In genomic region chr17:88050318-88050717, GRCm38 (mm10) we compare ENCODE assay signal across 22 mouse cellular contexts. TPM values are rescaled to one million over a fixed set of nuclear protein-coding genes. Genes with fewer than 3 reads are reported as not detected.
DNase-seq lines count a peak whose midpoint lies in the region; ATAC-seq and TF ChIP-seq lines count a peak whose summit lies in the region.
"Had no signal": no experiment of that assay in that cellular context is flagged by ENCODE, and none has a peak within 500 bp of the region (broad histone marks: within the 10 kb centered on the region; RNA-seq: fewer than 3 reads in every experiment).

No protein-coding gene starts in this region.

- DNase-seq in liver, adult 2 months (ENCODE audit: extremely low read depth, low read depth, low spot score) = peak; percentile 42
- no peak for DNase-seq in liver
- no peak for DNase-seq in liver, postnatal 0 days
- DNase-seq in liver, embryonic 11.5 days (ENCODE audit: low spot score) = no peak
- DNase-seq in retina, postnatal 1 day = no peak
- DNase-seq: adrenal gland, adult 2 months; adrenal gland, adult 8-10 months; adrenal gland, postnatal 10 days; adrenal gland, postnatal 14 days; adrenal gland, postnatal 25 days; adrenal gland, postnatal 36 days; B cell, adult 2 months; cerebellum, adult 11 months; cerebellum, adult 11-12 months had no signal

- H3K4me3 ChIP-seq in intestine, embryonic 15.5 days (replicated peaks) = no peak overlapping the region
- H3K4me3 ChIP-seq in intestine, postnatal 0 days (ENCODE audit: low read depth, low read length) = no peak overlapping the region
- no peak overlapping the region for H3K4me3 ChIP-seq in liver, adult 2 months (ENCODE audit: insufficient read depth, low read depth, low read length)
- no peak overlapping the region for H3K4me3 ChIP-seq in liver, postnatal 0 days (ENCODE audit: low read depth, low read length)
- no peak overlapping the region for H3K4me3 ChIP-seq in liver, embryonic 11.5 days (ENCODE audit: low read depth, low read length)
- H3K4me3 ChIP-seq in intestine, embryonic 16.5 days (ENCODE audit: low read length) = no peak overlapping the region

- TF ChIP-seq EP300 in liver, postnatal 0 days (IDR thresholded peaks at IDR 0.05; ENCODE audit: low read depth) = no peak

- TF ChIP-seq POLR2A in liver, adult 2 months (IDR thresholded peaks at IDR 0.05; ENCODE audit: extremely low read depth, insufficient read depth, low read length) = no peak

- no peak overlapping the region for H3K27ac ChIP-seq in intestine, embryonic 15.5 days
- no peak overlapping the region for H3K27ac ChIP-seq in intestine, postnatal 0 days (ENCODE audit: low read depth, low read length)
- no peak overlapping the region for H3K27ac ChIP-seq in liver, adult 2 months (replicated peaks; ENCODE audit: insufficient read depth, low read depth, low read length)
- 0 out of 2 replicates have a peak overlapping the region, but pooled peaks have one; percentile 36 for H3K27ac ChIP-seq in liver, postnatal 0 days (ENCODE audit: low read depth)
- H3K27ac ChIP-seq in liver, embryonic 11.5 days (ENCODE audit: low read depth, low read length) = no peak overlapping the region
- no peak overlapping the region for H3K27ac ChIP-seq in intestine, embryonic 16.5 days (ENCODE audit: low read length)

- TF ChIP-seq CTCF in intestine, postnatal 0 days (IDR thresholded peaks at IDR 0.05; ENCODE audit: low read depth) = no peak
- TF ChIP-seq CTCF in liver, adult 2 months (IDR thresholded peaks at IDR 0.05; ENCODE audit: low read depth, low read length) = no peak
- no peak for TF ChIP-seq CTCF in liver, postnatal 0 days (IDR thresholded peaks at IDR 0.05; ENCODE audit: low read depth)

- ATAC-seq in intestine, embryonic 15.5 days = peak; percentile 51; the same call in 1 of the 2 replicates
- no peak for ATAC-seq in intestine, postnatal 0 days
- no peak for ATAC-seq in liver, postnatal 0 days
- no peak for ATAC-seq in liver, embryonic 11.5 days (replicated peaks; ENCODE audit: low FRiP score)
- peak; percentile 76 for ATAC-seq in intestine, embryonic 16.5 days
- ATAC-seq: activated CD4-positive, CD25-positive, alpha-beta regulatory T cell, adult 4 months; CD4-positive, CD25-positive, alpha-beta regulatory T cell, adult 4 months; Patski had no signal

- H3K36me3 ChIP-seq in intestine, embryonic 15.5 days = no peaks in the 10 kb centered on the region
- H3K36me3 ChIP-seq in intestine, postnatal 0 days (ENCODE audit: control insufficient read depth, insufficient read depth) = no peaks in the 10 kb centered on the region
- H3K36me3 ChIP-seq in liver, adult 2 months (ENCODE audit: control insufficient read depth, insufficient read depth, low read length) = no peaks in the 10 kb centered on the region
- H3K36me3 ChIP-seq in liver, postnatal 0 days (replicated peaks; ENCODE audit: insufficient read depth, low read length) = no peaks in the 10 kb centered on the region
- H3K36me3 ChIP-seq in liver, embryonic 11.5 days (ENCODE audit: control insufficient read depth, insufficient read depth, low read length) = no peaks in the 10 kb centered on the region
- no peaks in the 10 kb centered on the region for H3K36me3 ChIP-seq in intestine, embryonic 16.5 days (ENCODE audit: control insufficient read depth, insufficient read depth, low read length)

- H3K27me3 ChIP-seq in intestine, embryonic 15.5 days (replicated peaks) = no peaks in the 10 kb centered on the region
- H3K27me3 ChIP-seq in intestine, postnatal 0 days (replicated peaks; ENCODE audit: control insufficient read depth, insufficient read depth, low read length) = no peaks in the 10 kb centered on the region
- H3K27me3 ChIP-seq in liver, adult 2 months (ENCODE audit: control insufficient read depth, insufficient read depth, low read length) = no peaks in the 10 kb centered on the region
- no peaks in the 10 kb centered on the region for H3K27me3 ChIP-seq in liver, postnatal 0 days (ENCODE audit: insufficient read depth, low read length)
- no peaks in the 10 kb centered on the region for H3K27me3 ChIP-seq in liver, embryonic 11.5 days (replicated peaks; ENCODE audit: control insufficient read depth, insufficient read depth, low read length)
- no peaks in the 10 kb centered on the region for H3K27me3 ChIP-seq in intestine, embryonic 16.5 days (replicated peaks; ENCODE audit: control insufficient read depth, insufficient read depth, low read length)
- H3K27me3 ChIP-seq: CH12.LX, Patski had no signal

- no peak overlapping the region for H3K4me2 ChIP-seq in intestine, embryonic 15.5 days (replicated peaks)
- no peak overlapping the region for H3K4me2 ChIP-seq in intestine, postnatal 0 days (replicated peaks; ENCODE audit: low read depth)
- H3K4me2 ChIP-seq in liver, postnatal 0 days (ENCODE audit: low read depth, low read length) = peak overlapping the region; percentile 10; the same call in 1 of the 2 replicates
- no peak overlapping the region for H3K4me2 ChIP-seq in liver, embryonic 11.5 days
- H3K4me2 ChIP-seq in intestine, embryonic 16.5 days (ENCODE audit: low read depth, low read length) = no peak overlapping the region

- 70% methylated on average over 2 of the region's 2 CpGs for WGBS in intestine, embryonic 15.5 days
- 65% methylated on average over 2 of the region's 2 CpGs for WGBS in intestine, postnatal 0 days
- WGBS in liver, adult 2 months = 20% methylated on average over 2 of the region's 2 CpGs
- 66% methylated on average over 2 of the region's 2 CpGs for WGBS in liver, postnatal 0 days (ENCODE audit: insufficient replicate concordance)
- 80% methylated on average over 2 of the region's 2 CpGs for WGBS in liver, embryonic 11.5 days
- WGBS in intestine, embryonic 16.5 days = 67% methylated on average over 2 of the region's 2 CpGs

- no peaks in the 10 kb centered on the region for H3K9me3 ChIP-seq in intestine, embryonic 15.5 days
- H3K9me3 ChIP-seq in intestine, postnatal 0 days (ENCODE audit: control insufficient read depth) = no peaks in the 10 kb centered on the region
- H3K9me3 ChIP-seq in liver, postnatal 0 days (ENCODE audit: low read length) = no peaks in the 10 kb centered on the region
- H3K9me3 ChIP-seq in liver, embryonic 11.5 days (ENCODE audit: control insufficient read depth, low read length) = no peaks in the 10 kb centered on the region
- no peaks in the 10 kb centered on the region for H3K9me3 ChIP-seq in intestine, embryonic 16.5 days (ENCODE audit: control insufficient read depth, low read length)
- H3K9me3 ChIP-seq: G1E had no signal

- no peak overlapping the region for H3K9ac ChIP-seq in intestine, embryonic 15.5 days
- H3K9ac ChIP-seq in intestine, postnatal 0 days (ENCODE audit: low read depth, low read length) = no peak overlapping the region
- no peak overlapping the region for H3K9ac ChIP-seq in liver, adult 2 months (ENCODE audit: low read depth, low read length)
- H3K9ac ChIP-seq in liver, postnatal 0 days (replicated peaks) = no peak overlapping the region
- H3K9ac ChIP-seq in liver, embryonic 11.5 days (ENCODE audit: low read depth, low read length) = no peak overlapping the region
- H3K9ac ChIP-seq in intestine, embryonic 16.5 days (ENCODE audit: low read depth, low read length) = no peak overlapping the region

- peaks cover 27% of the 10 kb centered on the region for H3K79me2 ChIP-seq in liver, adult 2 months (ENCODE audit: control insufficient read depth, insufficient read depth, low read length)

- H3K4me1 ChIP-seq in intestine, embryonic 15.5 days (replicated peaks) = 0 out of 2 replicates have a peak, but pooled peaks cover 2% of the 10 kb centered on the region
- no peaks in the 10 kb centered on the region for H3K4me1 ChIP-seq in intestine, postnatal 0 days (replicated peaks; ENCODE audit: control insufficient read depth, insufficient read depth, low read length)
- peaks cover 18% of the 10 kb centered on the region for H3K4me1 ChIP-seq in liver, adult 2 months (ENCODE audit: control insufficient read depth, insufficient read depth, low read length)
- H3K4me1 ChIP-seq in liver, postnatal 0 days (ENCODE audit: insufficient read depth) = peaks cover 14% of the 10 kb centered on the region; the same call in 1 of the 2 replicates
- 0 out of 2 replicates have a peak, but pooled peaks cover 4% of the 10 kb centered on the region for H3K4me1 ChIP-seq in liver, embryonic 11.5 days (replicated peaks; ENCODE audit: control insufficient read depth, insufficient read depth, low read length)
- H3K4me1 ChIP-seq in intestine, embryonic 16.5 days (ENCODE audit: control insufficient read depth, insufficient read depth, low read length) = no peaks in the 10 kb centered on the region

RNA-seq across cellular contexts. Expression of gene Fbxo11, which starts 14.8 kb away (rescaled TPM):
- polyA plus RNA-seq in intestine, embryonic 15.5 days (2015; fragmentation: Nextera tagmentation; extraction: Ambion mirVana) = 12.3 and 12.9 TPM in 2 replicates
- 8.5 and 9.3 TPM in 2 replicates for polyA plus RNA-seq in intestine, postnatal 0 days (2015; fragmentation: Nextera tagmentation; extraction: Ambion mirVana)
- 16.7 and 17.1 TPM in 2 replicates for total RNA-seq in liver, adult 2 months (2014; rRNA removed)
- polyA plus RNA-seq in liver, adult 2 months (2012; rRNA removed) = 5.1 and 5.9 TPM in 2 replicates
- 4.1 and 4.7 TPM in 2 replicates for polyA plus RNA-seq in liver, postnatal 0 days (2015; fragmentation: Nextera tagmentation; extraction: Ambion mirVana)
- 12.4 and 14.0 TPM in 2 replicates for polyA plus RNA-seq in liver, embryonic 11.5 days (2014; fragmentation: Nextera tagmentation; extraction: Ambion mirVana)
- polyA plus RNA-seq in intestine, embryonic 16.5 days (2015; fragmentation: Nextera tagmentation; extraction: Ambion mirVana) = 8.0 and 8.3 TPM in 2 replicates

Comparison
In these comparisons a context has a peak if more than half of its experiments do, and no peak if none do; other contexts are left out.
1. ATAC-seq: peak in intestine, embryonic 15.5 days (single experiment) and intestine, embryonic 16.5 days (single experiment); none in intestine, postnatal 0 days (single experiment), liver, postnatal 0 days (single experiment) and liver, embryonic 11.5 days (single experiment).